Mouse (Mus musculus) retina, postnatal 7 days (tissue): ENCODE results near the gene Rbms2.
A peak's percentile ranks its signal among the peaks of the same experiment; 100 is the strongest.

Source experiments
- DNase-seq: peaks from one replicate; pipeline ENCODE4 v3.0.0-alpha.2; 2012; ENCODE audit warnings: low read depth, low spot score

The Rbms2 gene

GRCm38 (mm10) chr10:128140236-128140952, 39.7 kb downstream of the Rbms2 start:
- DNase-seq = peak; percentile 49

- no peak for DNase-seq
These were observed 44.7 kb downstream of the Rbms2 start for GRCm38 (mm10) chr10:128135374-128135773.

- DNase-seq = no peak
These were observed 46.3 kb downstream of the Rbms2 start for GRCm38 (mm10) chr10:128133650-128134332.

- DNase-seq = no peak
These were observed 48.3 kb downstream of the Rbms2 start for GRCm38 (mm10) chr10:128131812-128132211.

GRCm38 (mm10) chr10:128131297-128131696, 48.8 kb downstream of the Rbms2 start:
- DNase-seq = no peak

- no peak for DNase-seq
These were observed 52.0 kb downstream of the Rbms2 start for GRCm38 (mm10) chr10:128128143-128128542.

GRCm38 (mm10) chr10:128127497-128127896, 52.6 kb downstream of the Rbms2 start:
- no peak for DNase-seq

- DNase-seq = no peak
These were observed 54.1 kb downstream of the Rbms2 start for GRCm38 (mm10) chr10:128125951-128126350.

- no peak for DNase-seq
These were observed 55.3 kb downstream of the Rbms2 start for GRCm38 (mm10) chr10:128124831-128125230.

GRCm38 (mm10) chr10:128123833-128124232, 56.3 kb downstream of the Rbms2 start:
- DNase-seq = no peak

- no peak for DNase-seq
These were observed 68.9 kb downstream of the Rbms2 start for GRCm38 (mm10) chr10:128111227-128111626.

GRCm38 (mm10) chr10:128110103-128110761, 69.9 kb downstream of the Rbms2 start:
- DNase-seq = no peak

- peak; percentile 72 for DNase-seq
These were observed 82.5 kb downstream of the Rbms2 start for GRCm38 (mm10) chr10:128097587-128097971.

- peak; percentile 80 for DNase-seq
These were observed 83.2 kb downstream of the Rbms2 start for GRCm38 (mm10) chr10:128096693-128097586.

GRCm38 (mm10) chr10:128096313-128096692, 83.8 kb downstream of the Rbms2 start:
- DNase-seq = no peak

- no peak for DNase-seq
These were observed 85.0 kb downstream of the Rbms2 start for GRCm38 (mm10) chr10:128095003-128095636.

- no peak for DNase-seq
These were observed 85.6 kb downstream of the Rbms2 start for GRCm38 (mm10) chr10:128094340-128094968.

- DNase-seq = no peak
These were observed 86.4 kb downstream of the Rbms2 start for GRCm38 (mm10) chr10:128093496-128094294.

- peak; percentile 70 for DNase-seq
These were observed 87.3 kb downstream of the Rbms2 start for GRCm38 (mm10) chr10:128092506-128093495.
